ENCODE assay signal across 42 mouse cellular contexts in the genomic region with DNA sequence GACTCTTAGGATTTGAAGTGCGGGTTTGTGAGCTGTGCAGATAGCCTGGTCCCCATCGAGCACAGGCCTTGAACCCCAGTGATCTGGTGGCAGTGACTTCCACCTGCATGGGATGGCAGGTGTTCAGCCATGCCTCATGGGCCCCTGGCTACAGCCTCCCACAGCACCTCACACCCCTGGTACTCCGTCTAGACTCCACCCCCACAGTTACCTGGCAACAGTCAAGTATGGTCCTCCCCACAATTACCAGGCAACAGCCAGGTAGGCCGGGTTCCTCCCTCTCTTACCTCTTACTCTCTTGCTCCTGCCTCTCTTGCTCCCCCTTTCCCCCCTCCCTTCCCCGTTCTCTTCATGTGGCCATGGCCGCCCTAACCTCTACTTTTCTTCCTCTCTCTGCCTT. TPM values are rescaled to one million over a fixed set of nuclear protein-coding genes. Genes with fewer than 3 reads are reported as not detected.
"Had no signal": no experiment of that assay in that cellular context is flagged by ENCODE, and none has a peak within 500 bp of the region (broad histone marks: within the 10 kb centered on the region; RNA-seq: fewer than 3 reads in every experiment).

No protein-coding gene starts in this region.

- ATAC-seq: hindbrain, embryonic 16.5 days; inflammation-experienced regulatory T-cells, adult 6 months; intestine, embryonic 15.5 days; intestine, postnatal 0 days had no signal

- H3K27me3 ChIP-seq: hindbrain, embryonic 12.5 days; intestine, embryonic 15.5 days had no signal

- H3K4me3 ChIP-seq: gastrocnemius, adult 2 months; heart, adult 2 months; heart, embryonic 10.5 days; heart, embryonic 12.5 days; hindbrain, embryonic 10.5 days; hindbrain, embryonic 12.5 days; intestine, embryonic 15.5 days; limb, embryonic 12.5 days had no signal

- H3K36me3 ChIP-seq: heart, embryonic 10.5 days; heart, embryonic 12.5 days; hindbrain, embryonic 10.5 days; hindbrain, embryonic 12.5 days; intestine, embryonic 15.5 days; limb, embryonic 12.5 days had no signal

- H3K9me3 ChIP-seq: heart, embryonic 10.5 days; heart, embryonic 12.5 days; hindbrain, embryonic 10.5 days; hindbrain, embryonic 12.5 days; intestine, embryonic 15.5 days; limb, embryonic 12.5 days had no signal

- H3K27ac ChIP-seq: gastrocnemius, adult 2 months; heart, adult 2 months; heart, embryonic 10.5 days; hindbrain, embryonic 10.5 days; hindbrain, embryonic 12.5 days; hindbrain, embryonic 14.5 days; intestine, embryonic 15.5 days; limb, embryonic 12.5 days; liver, embryonic 14.5 days had no signal

- H3K4me1 ChIP-seq: heart, embryonic 10.5 days; heart, embryonic 12.5 days; hindbrain, embryonic 10.5 days; hindbrain, embryonic 12.5 days; intestine, embryonic 15.5 days; limb, embryonic 12.5 days had no signal

- H3K4me2 ChIP-seq: heart, embryonic 12.5 days; hindbrain, embryonic 12.5 days; hindbrain, embryonic 14.5 days; intestine, embryonic 15.5 days; limb, embryonic 12.5 days; liver, embryonic 11.5 days had no signal

- H3K9ac ChIP-seq: heart, embryonic 12.5 days; hindbrain, embryonic 12.5 days; hindbrain, embryonic 14.5 days; intestine, embryonic 15.5 days; limb, embryonic 12.5 days; liver, embryonic 14.5 days had no signal

- DNase-seq: gastrocnemius, adult 2 months; gastrocnemius, postnatal 10 days; gastrocnemius, postnatal 25 days; heart, adult 2 months; heart, postnatal 10 days; heart, postnatal 4 days; kidney, adult 18-20 months; kidney, adult 8-10 months; kidney, postnatal 10 days; kidney, postnatal 36 days; layer of hippocampus, adult 9-11 months; layer of hippocampus, postnatal 36 days; left cerebral cortex, postnatal 4 days; liver; lung, adult 18-20 months had no signal

RNA-seq across cellular contexts. Expression of gene Abo, which starts 5.9 kb away (rescaled TPM):
- total RNA-seq: gastrocnemius, adult 2 months; gastrocnemius, postnatal 10 days; gastrocnemius, postnatal 25 days; gastrocnemius, postnatal 4 days; granulocyte monocyte progenitor cell, adult 5-6 weeks; heart, adult 2 months; heart, postnatal 10 days; heart, postnatal 25 days; heart, postnatal 4 days; layer of hippocampus, adult 18-20 months; layer of hippocampus, adult 8-10 months; layer of hippocampus, postnatal 14 days; layer of hippocampus, postnatal 36 days; left cerebral cortex, adult 18-20 months; left cerebral cortex, postnatal 14 days; left cerebral cortex, postnatal 4 days had no signal
- polyA plus RNA-seq: heart, adult 2 months; heart, embryonic 10.5 days; heart, embryonic 12.5 days; heart, embryonic 14.5 days; heart, embryonic 16.5 days; hindbrain, embryonic 10.5 days; hindbrain, embryonic 12.5 days; hindbrain, embryonic 14.5 days; hindbrain, embryonic 16.5 days; inflammation-experienced regulatory T-cells, adult 6 months; intestine, embryonic 15.5 days; kidney, embryonic 14.5 days; kidney, embryonic 16.5 days; large intestine, adult 2 months; limb, embryonic 12.5 days; limb, embryonic 14.5 days; liver, embryonic 11.5 days; liver, embryonic 14.5 days; liver, embryonic 16.5 days had no signal
